Mouse (Mus musculus) urinary bladder, adult 18-20 months (tissue): ENCODE results near the gene Olfr1245.
"Not testable (repeated sequence)": the region's sequence is repeated elsewhere in the genome, so short reads cannot be mapped to it uniquely, and the experiment has no call there.

Source experiments
- DNase-seq, 2 experiments: peaks; one replicate each; pipeline ENCODE4 v3.0.0; 2022; ENCODE audit warnings: low spot score in 2 of 2, mixed read lengths in 2 of 2

The Olfr1245 gene

DNA sequence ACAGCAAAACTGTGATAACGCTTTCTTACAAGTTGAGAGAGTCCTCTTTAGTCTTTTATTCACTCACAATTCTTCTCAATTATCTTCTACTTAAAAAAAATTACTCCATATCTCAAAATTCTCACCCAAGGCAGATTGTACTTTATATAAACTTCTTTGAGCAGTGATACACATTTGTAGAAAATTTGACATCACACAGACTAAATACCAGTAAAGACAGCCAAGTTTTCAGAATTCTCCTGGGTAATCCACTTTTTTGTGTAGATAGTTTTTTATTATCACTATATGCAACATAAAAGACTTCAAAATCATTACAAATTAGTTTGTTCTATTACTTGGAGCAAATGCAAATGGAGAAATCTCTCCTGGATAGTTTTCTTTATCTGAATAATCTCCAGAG lies at the start of gene Olfr1245:
Gene Olfr1245, minus strand, starts transcription at position 101 of the 400 bp plus-strand sequence.
- DNase-seq, result no peak

DNA sequence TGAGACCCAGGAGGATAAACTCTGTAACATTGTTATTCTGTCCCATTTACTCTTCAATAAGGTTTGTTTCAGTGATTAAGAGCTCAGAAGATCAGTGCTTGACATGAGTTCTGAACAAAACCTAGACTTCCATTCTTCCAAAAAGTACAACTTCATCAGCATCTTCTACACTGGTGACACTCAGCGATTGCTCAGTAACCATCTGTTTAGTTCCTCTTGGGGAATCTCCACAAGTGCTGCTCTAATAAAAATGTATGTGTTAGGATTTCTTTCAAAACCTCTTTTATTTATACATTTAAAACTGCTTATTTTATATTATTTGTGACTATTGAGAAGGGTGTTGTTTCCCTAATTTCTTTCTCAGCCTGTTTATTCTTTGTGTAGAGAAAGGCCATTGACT lies 39.9 kb upstream of the Olfr1245 start, which contains the start of gene Olfr1248:
Gene Olfr1248, minus strand, starts transcription at position 101 of the 400 bp plus-strand sequence.
- DNase-seq, result not testable (repeated sequence)

- no peak for DNase-seq
Measured at GRCm38 (mm10) chr2:89614030-89614429, 35.8 kb upstream of the Olfr1245 start, which contains the start of gene Olfr1247. Gene Olfr1247 (minus strand): TSS chr2:89614130.

DNA sequence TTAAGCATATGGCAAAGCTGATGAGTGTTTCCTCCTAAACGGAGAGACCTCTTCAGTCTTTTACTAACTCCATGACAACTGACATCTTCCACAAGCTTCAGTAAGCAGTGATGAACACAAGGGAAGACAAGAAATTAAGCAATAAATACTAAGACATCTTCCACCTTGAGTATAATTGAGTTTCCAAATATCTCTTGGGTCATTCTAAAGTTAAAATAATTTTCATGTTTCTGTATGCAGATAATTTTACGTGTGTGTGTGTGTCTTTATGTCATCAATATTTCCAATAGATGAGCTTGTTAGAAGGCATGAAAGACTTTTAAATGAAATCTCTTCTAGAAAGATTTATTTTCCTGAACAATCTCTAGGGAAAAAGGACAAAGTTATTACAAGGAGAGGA lies 14.8 kb upstream of the Olfr1245 start, which contains the start of gene Olfr1246:
Gene Olfr1246, minus strand, starts transcription at position 101 of the 400 bp plus-strand sequence.
- no peak for DNase-seq

- not testable (repeated sequence) for DNase-seq
Measured at GRCm38 (mm10) chr2:89562706-89563105, 15.5 kb downstream of the Olfr1245 start.

GRCm38 (mm10) chr2:89544516-89544915 lies 33.7 kb downstream of the Olfr1245 start:
- DNase-seq, result no peak

GRCm38 (mm10) chr2:89539923-89540322 lies 38.3 kb downstream of the Olfr1245 start:
- no peak for DNase-seq

DNA sequence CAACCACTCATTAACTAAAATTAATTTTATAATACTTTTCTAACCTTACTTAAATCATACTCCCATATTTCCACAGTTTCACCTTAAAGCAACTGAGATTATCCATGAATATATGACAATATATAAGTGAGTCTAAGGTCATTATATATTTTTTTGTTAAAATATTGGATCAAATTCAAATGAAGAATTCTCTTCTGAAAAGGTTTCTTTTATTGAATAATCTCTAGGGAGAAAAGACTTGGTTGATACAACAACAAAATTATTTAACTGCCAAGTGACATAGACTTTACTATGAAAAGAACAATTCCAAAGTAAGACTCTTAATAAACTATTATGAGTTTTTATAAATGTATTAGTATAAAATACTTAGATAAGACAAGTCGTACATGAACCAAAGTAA lies 46.9 kb downstream of the Olfr1245 start, which contains the start of gene Olfr1243:
Gene Olfr1243, minus strand, starts transcription at position 101 of the 400 bp plus-strand sequence.
- no peak for DNase-seq
